Mouse (Mus musculus) embryo, embryonic 10 days (tissue): ENCODE results near the gene Ttyh2.

Experiments
- DNase-seq: peaks from one replicate; pipeline ENCODE4 v3.0.0-alpha.2; 2015; ENCODE audit warnings: low spot score

Ttyh2 gene

DNA sequence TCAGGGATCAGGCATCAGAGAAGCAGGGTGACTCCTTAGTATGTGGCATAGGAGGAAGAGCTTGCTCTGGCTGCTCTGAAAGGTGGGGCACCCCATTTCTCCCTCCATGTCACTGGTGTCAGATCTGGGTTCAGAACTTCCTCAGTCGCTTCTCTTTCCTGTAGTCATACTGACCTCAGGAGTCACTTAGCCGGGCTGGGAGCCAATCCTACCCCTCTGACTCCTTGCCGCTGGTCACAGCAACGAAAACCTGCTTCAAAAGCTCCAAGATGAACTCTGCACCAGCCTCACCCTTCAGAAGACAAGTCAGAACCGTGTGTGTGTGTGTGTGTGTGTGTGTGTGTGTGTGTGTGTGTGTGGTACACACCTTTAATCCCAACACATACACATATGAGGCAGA, 31.1 kb downstream of the Ttyh2 start:
- DNase-seq = no peak

DNA sequence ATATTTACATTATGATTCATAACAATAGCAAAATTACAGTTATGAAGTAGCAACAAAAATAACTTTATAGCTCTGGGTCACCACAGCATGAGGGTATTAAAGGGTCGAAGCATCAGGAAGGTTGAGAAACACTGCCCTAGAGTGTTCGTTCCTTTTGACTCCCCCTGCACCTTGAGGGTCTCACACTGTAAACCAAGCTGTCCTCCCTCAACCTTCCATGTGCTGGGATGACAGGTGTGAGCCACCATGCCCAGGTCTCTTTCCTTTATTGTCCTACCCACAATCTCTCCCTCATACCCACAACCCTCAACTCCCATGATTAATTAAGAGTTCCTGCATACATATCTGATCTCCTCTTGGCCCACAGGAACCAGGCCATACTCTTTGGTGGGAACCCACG, 36.2 kb downstream of the Ttyh2 start:
- DNase-seq = no peak

DNA sequence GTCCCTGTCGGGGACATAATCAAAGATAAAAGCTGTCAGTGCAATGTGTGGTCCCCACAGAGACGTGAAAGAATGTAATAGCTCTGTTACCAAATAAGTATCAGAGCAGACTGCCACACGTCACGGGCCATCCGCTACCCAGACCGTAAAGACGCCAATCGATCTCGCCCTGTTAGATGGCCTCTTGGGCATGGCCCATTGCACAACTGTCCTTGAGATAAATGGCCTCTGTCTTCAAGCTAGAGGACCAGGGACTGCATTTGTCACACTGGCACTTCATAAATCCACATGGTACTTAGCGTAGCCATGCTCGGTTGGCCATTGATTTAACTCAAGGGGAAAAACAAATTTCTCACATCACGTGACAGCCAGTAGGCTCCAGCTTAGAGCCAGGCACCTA, 36.6 kb downstream of the Ttyh2 start:
- no peak for DNase-seq

DNA sequence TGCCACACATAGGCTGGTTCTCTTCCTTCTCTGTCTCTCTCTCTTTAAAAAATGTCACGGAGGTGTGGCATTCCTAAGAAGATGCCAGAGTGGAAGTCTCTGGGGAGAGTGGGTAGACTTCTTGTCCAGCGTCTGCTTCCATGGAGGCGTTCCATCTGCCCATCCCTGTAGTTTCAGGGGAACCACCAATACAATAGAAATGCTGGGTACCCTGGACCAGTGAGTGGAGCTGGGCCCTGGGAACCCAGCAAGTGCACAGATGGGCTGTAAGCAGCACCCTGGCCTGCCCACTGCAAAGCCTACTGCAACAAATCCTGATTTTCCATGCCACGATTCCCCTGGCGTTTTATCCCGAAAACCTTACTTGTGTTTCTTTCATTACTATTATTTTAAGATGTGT, 39.3 kb downstream of the Ttyh2 start:
- DNase-seq = no peak

DNA sequence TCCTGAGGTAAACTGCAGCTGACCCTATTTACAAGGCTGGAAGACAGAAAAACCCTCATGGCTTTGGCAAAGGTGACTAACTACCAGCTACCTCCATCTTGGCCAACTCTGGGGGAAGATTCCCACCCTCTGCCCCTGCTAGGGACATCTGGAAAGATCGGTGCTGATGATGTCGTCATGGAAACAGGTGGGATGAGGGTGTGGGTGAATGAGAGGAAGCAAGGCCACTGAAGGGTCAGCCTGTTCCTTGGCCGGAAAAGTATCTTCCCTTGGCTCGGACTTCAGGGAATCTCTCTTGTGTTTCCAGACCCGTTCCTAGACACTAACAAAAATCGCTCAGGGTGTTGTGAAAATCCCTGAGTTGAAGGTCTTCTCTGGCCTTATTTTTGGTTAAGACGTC, 40.3 kb downstream of the Ttyh2 start:
- peak; percentile 23 for DNase-seq

DNA sequence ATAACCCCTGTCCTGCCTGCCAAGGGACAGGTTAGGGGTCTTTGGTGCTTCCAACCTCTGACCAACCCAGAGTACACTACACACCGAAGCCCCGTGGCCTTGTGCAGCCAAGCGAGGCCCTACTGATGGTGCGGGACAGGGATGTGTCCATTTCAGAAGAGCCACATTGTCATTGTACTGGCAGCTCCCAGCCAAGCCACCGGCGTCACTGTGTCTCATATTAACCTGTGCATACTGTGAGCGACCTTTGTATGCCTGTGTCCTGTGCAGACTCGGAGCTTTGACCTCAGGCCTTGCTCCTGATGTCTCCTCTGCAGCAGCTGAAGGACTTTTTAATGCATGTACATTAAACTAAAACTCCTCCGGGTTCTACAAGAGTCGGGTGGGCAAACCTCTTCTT, 45.3 kb downstream of the Ttyh2 start:
- DNase-seq = no peak

DNA sequence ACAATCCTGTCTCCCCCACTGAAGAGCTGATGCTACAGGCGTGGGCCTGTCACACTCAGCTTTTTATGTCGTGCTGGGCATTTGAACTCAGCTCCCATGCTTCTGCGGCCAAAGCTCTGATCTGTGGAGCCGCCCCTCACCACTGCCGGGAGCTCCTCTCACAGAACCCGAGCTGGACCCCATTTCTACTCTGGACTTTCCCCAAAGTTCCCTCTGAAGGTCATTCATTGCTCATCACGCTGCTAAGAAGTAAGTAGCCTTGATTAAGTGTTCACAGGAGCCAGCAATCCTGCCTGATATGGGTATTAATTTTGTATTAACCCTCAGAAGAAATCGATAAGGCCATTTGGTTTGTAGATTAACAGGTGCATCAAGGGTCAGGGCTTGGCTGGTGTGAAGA, 47.2 kb downstream of the Ttyh2 start:
- no peak for DNase-seq

DNA sequence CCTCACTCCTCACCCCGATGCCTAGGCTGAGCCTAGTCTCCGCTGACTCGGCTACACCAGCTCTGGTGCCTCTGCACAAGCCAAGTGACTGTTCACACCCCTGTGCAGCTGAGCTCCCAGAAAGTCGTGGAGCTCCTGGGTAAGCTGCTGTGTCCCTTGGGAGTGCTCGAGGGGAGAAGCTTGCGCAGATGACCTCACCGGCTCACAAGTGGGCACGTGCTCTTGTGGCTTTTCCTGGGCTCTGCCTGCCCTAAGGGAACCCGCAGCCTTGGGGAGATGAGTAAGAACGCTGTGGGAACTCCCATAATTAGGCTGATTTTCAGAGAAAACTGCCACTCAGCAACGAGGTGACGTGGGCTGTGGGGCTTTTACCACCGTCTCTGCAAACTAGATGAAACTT, 47.8 kb downstream of the Ttyh2 start:
- no peak for DNase-seq

DNA sequence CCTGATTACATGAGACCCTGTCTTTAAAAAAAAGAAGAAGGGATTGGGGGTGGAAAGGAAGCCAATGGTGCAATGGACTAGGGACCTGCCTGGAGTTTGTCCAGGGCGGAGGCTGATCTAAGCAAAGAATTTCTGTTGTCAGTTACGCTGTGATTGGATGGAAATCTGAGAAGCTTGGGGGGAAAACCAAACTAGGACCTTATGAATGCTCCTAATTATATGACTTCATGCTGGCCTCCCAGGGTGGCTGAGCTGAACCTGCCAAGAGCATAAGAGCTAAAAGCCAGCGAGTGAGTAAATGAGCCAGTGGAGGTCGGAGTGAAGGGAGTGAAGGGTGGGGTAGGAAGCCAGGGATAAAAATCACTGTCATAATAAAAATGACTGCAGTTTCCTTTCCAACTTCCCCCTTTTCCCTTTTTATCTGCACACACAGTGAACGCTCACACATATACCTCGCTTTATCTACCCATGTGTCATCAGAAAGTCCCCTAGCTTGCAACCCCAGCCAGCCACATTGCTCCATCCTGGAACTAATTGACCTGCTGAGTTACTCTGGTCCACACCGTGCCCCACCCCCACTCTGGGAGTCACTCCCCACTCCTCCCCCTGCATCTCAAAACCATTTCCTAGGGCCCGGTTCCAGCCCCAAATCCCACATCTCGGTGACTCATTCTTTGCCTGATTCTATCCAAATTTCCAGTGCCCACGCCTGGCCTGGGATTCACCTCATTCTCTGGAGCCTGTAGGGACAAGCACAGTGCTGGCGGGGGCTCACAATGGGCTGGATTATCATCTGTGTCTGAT, 49.8 kb downstream of the Ttyh2 start:
- DNase-seq = no peak

DNA sequence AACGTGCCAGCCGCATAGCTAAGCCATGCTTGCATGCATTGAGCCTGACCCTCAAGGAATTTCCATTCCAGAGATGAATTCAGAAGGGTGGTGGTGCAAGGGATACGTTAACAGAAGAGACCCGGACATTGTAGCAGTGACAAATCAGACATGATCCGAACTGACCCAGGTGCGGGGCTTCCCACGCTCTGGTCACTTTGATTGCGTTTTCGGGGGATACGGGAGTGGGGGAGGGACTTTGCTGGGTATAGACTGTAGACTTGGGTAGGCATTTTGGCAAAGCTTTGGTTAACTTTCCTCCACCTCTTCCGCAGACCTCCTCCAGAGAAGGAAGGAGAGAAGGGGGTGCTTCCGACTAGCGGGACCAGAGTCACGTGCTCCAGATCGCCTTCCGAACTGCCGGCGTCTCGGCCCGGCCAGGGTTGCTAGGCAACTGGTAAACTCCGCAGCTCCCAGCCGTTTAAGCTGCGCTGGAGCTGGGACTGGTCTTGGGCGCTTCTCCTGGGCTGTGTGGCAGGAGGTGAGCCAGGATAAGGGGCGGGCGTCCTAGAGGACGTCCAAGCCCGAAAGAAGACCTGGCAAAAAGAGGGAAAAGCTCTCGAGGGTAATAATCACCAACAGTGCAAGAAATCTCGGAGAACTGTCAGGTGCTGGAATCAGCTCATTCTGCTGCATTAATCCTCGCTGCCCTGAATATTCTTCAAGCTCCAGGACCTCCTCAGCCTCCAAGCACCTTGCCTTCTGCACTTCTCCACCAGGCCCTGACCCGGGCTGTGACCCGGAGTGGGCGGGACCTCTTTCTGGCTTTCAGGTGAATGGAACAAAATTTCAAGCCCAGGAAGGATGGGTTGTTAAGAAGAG, 52.0 kb downstream of the Ttyh2 start, which contains the start of gene Dnaic2:
TSS of gene Dnaic2 (plus strand) at position 444 of the 861 bp plus-strand sequence.
- DNase-seq = peak; percentile 86

DNA sequence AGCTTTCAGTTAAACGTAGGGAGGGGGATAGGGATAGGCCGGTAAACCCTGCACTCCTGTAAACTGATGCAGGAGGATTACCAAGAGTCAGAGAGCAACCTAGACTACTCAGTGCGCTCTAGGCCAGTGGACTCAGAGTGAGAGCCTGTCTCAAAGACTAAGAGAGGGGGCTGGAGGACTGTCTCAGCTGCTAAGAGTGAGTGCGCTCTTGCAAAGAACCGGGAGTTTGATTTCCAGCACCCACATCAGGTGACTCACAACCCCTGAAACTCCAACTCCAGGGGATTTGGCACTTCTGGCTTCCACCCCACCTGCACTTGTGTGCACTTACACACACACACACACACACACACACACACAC, 52.6 kb downstream of the Ttyh2 start:
- no peak for DNase-seq

DNA sequence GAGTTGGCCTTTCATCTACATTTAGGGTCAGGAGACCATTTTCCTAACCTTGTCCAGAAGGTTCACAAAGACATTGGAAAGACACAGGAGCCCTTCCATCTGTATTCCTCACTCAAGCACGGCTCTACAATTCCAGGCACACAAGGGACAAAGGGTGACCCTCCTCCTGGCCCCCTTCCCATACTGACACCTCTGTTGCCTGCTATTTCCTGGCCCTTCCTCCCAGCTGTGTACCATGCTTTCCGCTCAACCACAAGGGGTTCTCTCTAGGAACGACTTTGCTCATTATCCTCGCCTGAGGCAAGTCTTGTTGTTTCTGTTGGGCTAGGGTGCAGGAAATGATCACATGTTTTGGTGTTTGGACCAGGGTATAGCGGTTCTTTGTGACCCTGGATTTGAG, 53.1 kb downstream of the Ttyh2 start:
- DNase-seq = no peak

DNA sequence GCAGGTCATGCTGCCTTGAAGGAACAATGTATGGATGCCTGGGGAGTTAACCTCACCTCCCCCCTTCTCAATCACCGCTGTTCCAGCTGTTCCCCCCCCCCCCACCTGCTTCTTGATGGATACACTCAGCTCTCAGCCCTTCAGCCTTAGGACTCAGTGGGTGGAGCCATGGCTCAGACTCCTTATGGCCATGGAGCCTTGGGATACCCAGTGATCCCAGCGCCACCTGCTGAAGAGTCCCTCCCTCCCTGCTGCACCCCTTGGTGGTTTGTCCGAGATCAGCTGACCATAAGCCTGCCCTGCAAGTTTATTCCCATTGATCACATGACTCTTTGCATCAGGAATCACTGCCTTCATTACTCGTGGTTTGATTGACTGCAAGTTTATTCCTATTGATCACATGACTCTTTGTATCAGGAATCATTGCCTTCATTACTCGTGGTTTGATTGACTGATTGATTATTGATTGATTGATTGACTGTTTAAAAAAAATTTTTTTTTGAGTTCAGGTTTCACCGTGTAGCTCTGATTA, 54.7 kb downstream of the Ttyh2 start:
- peak; percentile 41 for DNase-seq

DNA sequence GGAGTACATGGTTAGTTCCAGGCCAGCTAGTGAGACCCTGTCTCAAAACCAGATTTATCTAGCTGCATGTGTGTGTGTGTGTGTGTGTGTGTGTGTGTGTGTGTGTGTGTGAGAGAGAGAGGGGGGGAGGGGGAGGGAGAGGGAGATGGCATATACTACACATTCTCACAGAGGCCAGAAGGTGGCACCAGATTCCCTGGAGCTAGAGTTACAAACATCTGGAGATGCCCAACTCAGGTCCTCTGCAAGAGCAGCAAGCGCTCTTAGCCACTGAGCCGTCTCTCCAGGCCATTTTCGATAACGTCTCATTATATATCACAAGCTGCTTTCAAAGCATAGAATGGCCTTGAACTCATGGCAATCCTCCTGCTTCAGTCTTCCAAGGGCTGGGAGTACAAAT, 56.5 kb downstream of the Ttyh2 start:
- peak; percentile 22 for DNase-seq

DNA sequence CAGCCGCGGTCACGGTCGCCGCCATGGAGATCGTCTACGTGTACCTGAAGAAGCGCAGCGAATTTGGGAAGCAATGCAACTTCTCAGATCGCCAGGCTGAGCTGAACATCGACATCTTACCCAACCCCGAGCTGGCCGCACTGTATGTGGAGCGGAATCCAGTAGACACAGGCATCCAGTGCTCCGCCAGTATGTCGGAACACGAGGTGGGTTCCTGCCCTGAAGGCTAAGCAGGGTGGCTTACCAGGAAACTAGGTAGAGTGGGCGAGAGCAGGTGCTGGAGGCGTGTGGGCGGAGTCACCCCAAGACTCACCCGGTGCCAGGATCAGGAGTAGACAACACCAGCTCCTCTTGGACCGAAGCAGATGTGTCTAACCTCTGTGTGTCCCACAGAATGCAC, 57.7 kb downstream of the Ttyh2 start:
- DNase-seq = no peak

DNA sequence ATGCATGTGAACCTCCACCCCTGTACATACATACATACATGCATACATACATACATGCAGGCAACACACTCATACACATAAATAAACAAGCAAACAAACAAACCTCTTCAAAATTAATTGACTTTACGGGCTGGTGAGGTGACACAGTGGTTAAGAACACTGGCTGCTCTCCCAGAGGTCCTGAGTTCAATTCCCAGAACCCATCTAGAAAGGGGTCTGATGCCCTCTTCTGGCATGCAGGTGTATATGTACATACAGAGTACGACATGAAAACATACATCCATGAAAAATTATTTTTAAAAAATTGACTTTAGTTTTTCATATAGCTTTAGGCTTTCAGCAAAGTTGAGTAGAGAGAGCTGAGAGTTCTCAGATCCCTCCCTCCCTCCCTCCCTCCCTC, 60.9 kb downstream of the Ttyh2 start:
- no peak for DNase-seq

DNA sequence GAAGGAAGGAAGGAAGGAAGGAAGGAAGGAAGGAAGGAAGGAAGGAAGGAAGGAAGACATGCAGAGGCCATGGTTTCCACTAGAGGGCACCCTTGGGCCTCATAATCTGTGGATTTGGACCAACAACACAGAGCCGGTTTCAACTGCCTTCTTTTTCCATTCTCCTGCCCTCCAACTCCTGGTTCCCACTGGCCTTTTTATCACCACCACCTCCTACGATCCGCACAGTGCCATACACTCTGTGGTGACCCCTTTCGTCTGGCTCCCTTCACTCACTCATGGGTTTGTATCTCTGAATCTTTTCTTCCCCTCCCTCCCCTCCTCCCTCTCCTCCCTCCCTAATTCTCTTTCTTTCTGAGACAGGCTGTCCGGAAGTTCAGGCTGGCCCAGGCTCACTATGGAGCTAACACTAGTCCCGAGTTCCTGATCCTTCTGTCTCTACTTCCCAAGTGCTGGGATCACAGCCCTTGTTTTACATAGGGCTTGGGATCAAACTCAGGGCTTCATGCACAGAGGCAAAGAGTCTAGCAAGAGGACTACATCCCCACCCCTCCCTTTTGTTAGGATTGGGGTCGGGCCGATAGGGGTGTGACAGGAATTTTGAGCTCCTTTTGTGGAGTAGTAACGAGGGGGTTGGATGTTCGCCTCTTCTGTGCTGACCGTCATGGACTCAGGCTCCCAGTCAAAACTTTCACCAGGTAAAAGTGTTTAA, 61.8 kb downstream of the Ttyh2 start:
- DNase-seq = peak; percentile 76

DNA sequence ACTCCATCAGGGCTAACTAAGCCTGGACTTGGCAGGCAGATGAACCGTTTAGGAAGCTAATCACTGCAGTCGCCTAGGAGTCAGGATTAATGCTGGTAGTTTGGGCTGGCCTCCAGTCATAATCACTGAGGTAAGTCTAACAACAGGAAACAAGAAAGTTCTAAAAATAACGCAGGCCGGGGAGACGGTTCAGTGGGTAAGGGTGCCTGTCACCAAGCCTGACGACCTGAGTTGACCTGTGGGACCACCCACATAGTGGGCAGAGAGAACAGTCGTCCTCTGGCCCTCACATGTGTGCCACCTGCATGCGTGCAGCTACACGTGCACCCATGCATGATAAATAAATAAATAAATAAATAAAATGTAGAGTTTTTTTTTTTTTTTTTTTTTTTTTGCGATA, 65.4 kb downstream of the Ttyh2 start:
- DNase-seq = peak; percentile 58

DNA sequence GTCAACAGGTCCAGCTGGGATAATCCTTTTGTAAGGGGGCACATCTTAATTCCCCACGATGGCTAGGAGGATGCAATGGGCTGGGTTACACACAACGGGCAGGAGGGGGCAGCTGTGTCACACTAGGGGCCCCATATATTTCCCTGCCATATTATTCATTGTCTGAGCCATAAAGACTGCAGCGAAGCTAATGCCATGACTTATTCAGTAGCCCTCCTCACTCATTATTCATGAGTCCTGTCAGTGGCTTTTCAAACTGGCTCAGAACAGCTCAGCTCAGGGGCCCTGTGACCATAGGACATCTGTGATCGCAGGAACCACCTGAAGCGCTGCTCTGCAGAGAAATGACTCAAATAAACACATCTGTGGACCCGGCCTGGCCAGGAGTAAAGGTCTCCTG, 66.2 kb downstream of the Ttyh2 start:
- peak; percentile 43 for DNase-seq

DNA sequence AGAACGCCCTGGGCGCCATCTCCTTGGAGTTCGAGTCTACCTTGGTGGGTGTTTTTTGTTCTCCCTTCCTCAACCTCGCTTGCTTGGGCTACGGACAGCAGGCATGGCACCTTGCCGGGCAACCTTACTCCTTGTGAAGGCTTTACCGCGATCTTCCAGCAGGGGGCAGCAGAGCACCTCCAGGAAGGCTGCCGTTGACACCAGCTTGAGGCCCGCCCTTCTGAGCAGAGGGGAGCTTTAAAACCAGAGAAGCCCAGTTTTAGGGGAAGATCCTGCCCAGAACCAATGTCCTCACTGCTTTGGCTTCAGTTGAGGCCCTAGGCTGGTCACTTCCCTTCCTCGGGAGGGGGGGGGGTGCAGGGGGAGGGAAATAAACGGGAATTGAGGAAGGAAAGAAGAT, 69.9 kb downstream of the Ttyh2 start:
- DNase-seq = peak; percentile 96

DNA sequence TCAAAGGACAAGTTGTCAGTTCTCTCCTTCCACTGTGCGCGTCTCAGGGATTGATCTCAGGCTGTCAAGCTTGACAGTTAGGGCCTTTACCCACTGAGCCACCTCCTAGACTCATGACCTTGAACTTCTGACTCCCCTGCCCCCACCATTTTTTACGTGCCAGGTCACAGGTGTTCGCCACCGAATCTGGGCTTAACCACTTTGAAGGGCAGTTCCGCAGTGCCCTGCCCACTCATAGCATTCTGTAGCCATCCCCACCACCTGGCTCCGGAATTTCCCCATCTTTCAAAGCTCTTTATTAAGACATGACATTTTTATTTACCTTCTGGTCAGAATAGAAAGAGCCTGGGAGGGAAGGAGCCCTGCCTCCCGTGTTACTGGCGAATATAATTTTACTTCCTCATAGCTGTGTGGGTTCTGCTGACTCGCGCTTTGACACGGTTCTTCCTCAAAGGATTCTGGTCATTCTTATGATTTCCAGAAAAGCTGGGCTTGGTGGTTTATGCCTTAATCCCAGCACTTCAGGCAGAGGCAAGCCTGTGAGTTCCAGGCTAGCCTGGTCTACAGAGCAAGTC, 72.4 kb downstream of the Ttyh2 start:
- DNase-seq = no peak
